In genomic region chr12:40245434-40245970, GRCm38 (mm10) we compare ENCODE assay signal across 31 mouse cellular contexts. TPM values are rescaled to one million over a fixed set of nuclear protein-coding genes. Genes with fewer than 3 reads are reported as not detected.
DNase-seq lines count a peak whose midpoint lies in the region; ATAC-seq and TF ChIP-seq lines count a peak whose summit lies in the region.
"Had no signal": no experiment of that assay in that cellular context is flagged by ENCODE, and none has a peak within 500 bp of the region (broad histone marks: within the 10 kb centered on the region; RNA-seq: fewer than 3 reads in every experiment).

No protein-coding gene starts in this region.

- 52% methylated on average over 7 of the region's 7 CpGs for WGBS in bone marrow, adult 2 months

- no peak for TF ChIP-seq POLR2A in bone marrow, adult 2 months (IDR thresholded peaks at IDR 0.05; ENCODE audit: borderline replicate concordance, control insufficient read depth, low read depth, low read length)

- 0 out of 2 replicates have a peak overlapping the region, but pooled peaks have one; percentile 16 for H3K27ac ChIP-seq in bone marrow, adult 2 months (ENCODE audit: control insufficient read depth, insufficient read depth, low read depth, low read length, poor library complexity)
- H3K27ac ChIP-seq: forebrain, embryonic 12.5 days; heart, embryonic 10.5 days; heart, embryonic 15.5 days; limb, embryonic 12.5 days; liver, embryonic 15.5 days; neural tube, embryonic 15.5 days; stomach, postnatal 0 days had no signal

- ATAC-seq in granulocyte monocyte progenitor cell, adult 5-6 weeks (replicated peaks; ENCODE audit: poor library complexity, severe bottlenecking), result peak; percentile 54
- ATAC-seq in neutrophil, adult 5-6 weeks (ENCODE audit: extremely low read depth, insufficient number of reproducible peaks, low FRiP score, poor library complexity, severe bottlenecking), result peak; percentile 48
- ATAC-seq: CD4-positive, CD25-positive, alpha-beta regulatory T cell, adult 4 months; forebrain, postnatal 0 days; intestine, embryonic 16.5 days had no signal

- TF ChIP-seq CTCF in bone marrow, adult 2 months (IDR thresholded peaks at IDR 0.05; ENCODE audit: control insufficient read depth, insufficient read depth, low read length), result no peak

- H3K4me1 ChIP-seq in bone marrow, adult 2 months (ENCODE audit: control insufficient read depth, insufficient read depth, low read length), result no peaks in the 10 kb centered on the region; the same call in 1 of the 2 replicates

- peak; percentile 81 for DNase-seq in heart, adult 11 months
- DNase-seq in heart, adult 18-20 months, result no peak
- no peak for DNase-seq in urinary bladder, postnatal 14 days (ENCODE audit: low spot score)
- no peak for DNase-seq in kidney, adult 11 months
- DNase-seq: adrenal gland, adult 2 months; cerebellum, adult 9-10 months; forebrain, postnatal 0 days; kidney, adult 9 months; kidney, postnatal 14 days; layer of hippocampus, adult 9-11 months; lung, embryonic 14.5 days; lung, postnatal 14 days; midbrain, embryonic 14.5 days; spleen, adult 18-20 months; thymus, adult 18-20 months; thymus, postnatal 25 days had no signal

- H3K4me3 ChIP-seq in bone marrow, adult 2 months (replicated peaks; ENCODE audit: control insufficient read depth, low read depth, low read length), result no peak overlapping the region
- H3K4me3 ChIP-seq: erythroblast, embryonic 14.5 days; forebrain, embryonic 12.5 days; heart, embryonic 10.5 days; heart, embryonic 15.5 days; limb, embryonic 12.5 days; liver, embryonic 15.5 days; neural tube, embryonic 15.5 days had no signal

RNA-seq across cellular contexts. Expression of gene Ifrd1, which starts 2.8 kb away (rescaled TPM):
- 100 to 1,000 TPM in 1 of 2 experiments, 10 to 100 TPM in 1; 98.6 to 105 TPM for total RNA-seq in heart, adult 18-20 months (2021)
- 47.2 and 86.5 TPM in 2 replicates for polyA plus RNA-seq in bone marrow, adult 2 months (2011; ENCODE audit: insufficient read depth, insufficient read length, low replicate concordance, missing spikeins)
- total RNA-seq in granulocyte monocyte progenitor cell, adult 5-6 weeks (2014; fragmentation: Nextera tagmentation), result 91.2 and 111 TPM in 2 replicates
- 107 and 115 TPM in 2 replicates for total RNA-seq in granulocyte monocyte progenitor cell, adult 5-6 weeks (2017)
- total RNA-seq in neutrophil, adult 5-6 weeks (2017), result 83.0 and 103 TPM in 2 replicates

RNA-seq across cellular contexts. Expression of gene Lsmem1, which starts 46.2 kb away (rescaled TPM):
- 10 to 100 TPM; 50.9 to 60.2 TPM for total RNA-seq in heart, adult 18-20 months (2021)
- 1.4 and 2.2 TPM in 2 replicates for polyA plus RNA-seq in bone marrow, adult 2 months (2011; ENCODE audit: insufficient read depth, insufficient read length, low replicate concordance, missing spikeins)
- not detected in 2 replicates for total RNA-seq in granulocyte monocyte progenitor cell, adult 5-6 weeks (2014; fragmentation: Nextera tagmentation)
- total RNA-seq in granulocyte monocyte progenitor cell, adult 5-6 weeks (2017), result 0.52 TPM in 1 of 2 replicates, not detected in the other
- total RNA-seq in neutrophil, adult 5-6 weeks (2017), result 0.23 and 0.98 TPM in 2 replicates
- total RNA-seq: common myeloid progenitor, adult 5-6 weeks; liver, adult 2 months had no signal
- polyA plus RNA-seq: adrenal gland, adult 2 months; CD4-positive, CD25-positive, alpha-beta regulatory T cell, adult 4 months; erythroblast, embryonic 14.5 days; intestine, embryonic 16.5 days; liver, adult 2 months; lung, embryonic 14.5 days; midbrain, embryonic 14.5 days; stomach, postnatal 0 days had no signal

Comparison
In these comparisons a context has a peak if more than half of its experiments do, and no peak if none do; other contexts are left out.
1. RNA of gene Lsmem1, which starts 46.2 kb away (total RNA-seq): 50.9 to 60.2 TPM in heart, adult 18-20 months; 0.23 to 0.98 TPM in neutrophil, adult 5-6 weeks and 0.52 TPM in granulocyte monocyte progenitor cell, adult 5-6 weeks; every median in the first group is over 10 times any median in the second.